Mouse (Mus musculus) adrenal gland, postnatal 4 days (tissue): ENCODE data around the gene Fev. TPM values are rescaled to one million over a fixed set of nuclear protein-coding genes. Genes with fewer than 3 reads are reported as not detected.
A peak's percentile ranks its signal among the peaks of the same experiment; 100 is the strongest.

ENCODE experiments used
- DNase-seq, 2 experiments: peaks; one replicate each; pipeline ENCODE4 v3.0.0; 2021 to 2022; ENCODE audit warnings: low spot score in 2 of 2, mixed read lengths in 2 of 2
- microRNA-seq: library from miRNA; unstranded; fragments of <30 nt; microRNA quantifications from one replicate; pipeline ENCODE4 v1.2.0, GENCODE M21; 2021
- total RNA-seq, 2 experiments: library from RNA; stranded (reverse); gene quantifications; 2 replicates each; pipeline ENCODE4 v1.2.3; 2021

Gene Fev
- total RNA-seq, 2 experiments from 2014 or later, result 2.1 to 3.4 TPM

DNA sequence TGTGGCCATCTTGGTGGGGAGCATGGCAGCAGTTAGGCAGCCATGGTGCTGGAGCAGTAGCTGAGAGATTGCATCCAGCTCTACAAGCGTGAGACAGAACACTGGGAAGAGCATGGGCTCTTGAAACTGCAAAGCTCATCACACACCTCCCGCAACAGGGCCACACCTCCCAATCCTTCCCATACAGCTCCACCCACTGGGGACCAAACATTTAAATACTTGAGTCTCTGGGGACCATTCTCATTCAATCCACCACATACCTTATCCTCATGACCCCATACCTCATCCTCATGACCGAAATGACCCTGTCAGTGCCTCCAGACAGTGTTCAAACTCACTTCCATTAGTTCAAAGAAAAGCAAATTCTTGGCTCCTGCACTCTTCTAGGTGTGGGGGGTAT, 52.0 kb downstream of the Fev start:
- DNase-seq, result no peak

Small RNAs within 50 kb of the gene (microRNA-seq; reads per million reads assigned to microRNA genes)
- gene Mir375, result 47,453 reads per million, percentile 99 among the genes with 10 or more reads in this experiment

Other genes starting within 250 kb of the Fev start
- gene Ttll4, start 223.7 kb downstream of the Fev start, total RNA-seq, result 10 to 100 TPM; 27.8 to 30.2 TPM
- 1 to 10 TPM; 6.2 to 8.0 TPM for gene Cyp27a1, start 171.8 kb downstream of the Fev start, total RNA-seq
- gene Prkag3, start 136.2 kb downstream of the Fev start, total RNA-seq, result under 1 TPM; 0.42 to 0.45 TPM
- gene Wnt6, start 113.5 kb downstream of the Fev start, total RNA-seq, result 1 to 10 TPM; 3.1 to 3.5 TPM
- gene Wnt10a, start 93.9 kb downstream of the Fev start, total RNA-seq, result under 1 TPM; 0.23 to 0.50 TPM
- 10 to 100 TPM in 1 of 2 experiments, 1 to 10 TPM in 1; 6.6 to 10.1 TPM for gene Cdk5r2, start 30.5 kb downstream of the Fev start, total RNA-seq
- gene Cryba2, start 7.7 kb upstream of the Fev start, total RNA-seq, result 1 to 10 TPM; 2.0 to 3.3 TPM
- not detected for gene Cfap65, start 50.2 kb upstream of the Fev start, total RNA-seq
- gene Ihh, start 66.3 kb upstream of the Fev start, total RNA-seq, result under 1 TPM; 0.45 to 0.70 TPM
- gene Nhej1, start 239.8 kb upstream of the Fev start, total RNA-seq, result 1 to 10 TPM; 4.4 to 4.5 TPM
- gene Slc23a3, start 248.5 kb upstream of the Fev start, total RNA-seq, result 1 to 10 TPM in 1 of 2 experiments, under 1 TPM in 1; 0.56 to 1.6 TPM